Mouse (Mus musculus) c-Kit-negative CD71-positive TER-119-positive erythroid progenitor cells, embryonic 14.5 days (primary cell): Measurements from ENCODE around the gene Slitrk5.
"Not testable (repeated sequence)": the region's sequence is repeated elsewhere in the genome, so short reads cannot be mapped to it uniquely, and the experiment has no call there.

ENCODE experiments used
- DNase-seq: peaks from one replicate; pipeline ENCODE4 v3.0.0-alpha.2; 2013; ENCODE audit warnings: low read depth, low spot score

The Slitrk5 gene

GRCm38 (mm10) chr14:111674664-111675147 lies at the start of gene Slitrk5:
Gene Slitrk5, plus strand, starts transcription at chr14:111675097.
- DNase-seq = no peak

GRCm38 (mm10) chr14:111672942-111673341 lies 2.0 kb upstream of the Slitrk5 start:
- DNase-seq = no peak

DNA sequence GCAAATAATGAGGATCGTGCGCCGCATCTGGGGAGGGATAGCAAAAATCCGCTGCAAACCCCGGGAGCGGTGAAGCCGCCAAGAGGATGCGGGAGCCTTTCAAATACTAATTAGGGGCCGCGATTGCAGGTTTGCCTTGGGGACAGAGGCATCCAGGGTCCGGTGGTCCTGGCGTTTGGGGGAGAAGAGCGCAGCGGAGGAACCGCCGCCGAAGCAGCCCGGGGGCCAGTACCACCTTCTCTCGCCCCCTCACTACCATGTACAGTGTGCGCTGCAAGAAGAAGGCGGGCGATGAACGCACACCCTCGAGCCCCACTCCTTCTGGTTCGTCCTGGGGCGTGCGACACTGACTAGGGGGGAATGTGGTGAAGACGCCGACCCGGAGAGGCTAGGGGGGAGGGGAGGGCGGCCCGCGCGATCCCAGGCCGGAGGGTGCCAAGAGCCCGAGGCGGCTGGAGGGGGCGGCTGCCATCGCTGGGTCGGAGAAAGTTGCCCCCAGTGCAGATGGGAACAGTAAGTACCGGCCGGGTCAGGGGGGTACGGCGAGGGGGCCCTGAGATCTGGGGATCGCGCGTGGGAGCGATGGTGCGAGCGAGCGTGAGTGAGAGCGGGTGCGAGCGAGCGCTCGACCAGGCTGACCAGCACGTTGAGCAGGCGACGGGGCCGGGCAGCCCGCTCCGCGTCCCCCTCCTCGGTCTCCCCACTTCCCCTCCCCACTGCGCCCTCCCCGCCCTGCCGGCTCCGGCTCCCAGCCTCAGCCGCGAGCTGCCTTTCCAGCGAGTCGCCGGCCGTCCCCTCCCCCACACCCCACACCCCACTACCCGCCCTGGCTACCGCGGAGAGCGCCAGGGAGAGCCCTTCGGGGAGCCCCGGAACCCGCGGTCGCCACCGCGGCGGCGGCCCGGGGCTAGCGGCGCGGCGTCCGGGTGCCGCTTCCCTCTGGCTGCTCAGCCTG lies 591 bp downstream of the Slitrk5 start:
- no peak for DNase-seq

DNA sequence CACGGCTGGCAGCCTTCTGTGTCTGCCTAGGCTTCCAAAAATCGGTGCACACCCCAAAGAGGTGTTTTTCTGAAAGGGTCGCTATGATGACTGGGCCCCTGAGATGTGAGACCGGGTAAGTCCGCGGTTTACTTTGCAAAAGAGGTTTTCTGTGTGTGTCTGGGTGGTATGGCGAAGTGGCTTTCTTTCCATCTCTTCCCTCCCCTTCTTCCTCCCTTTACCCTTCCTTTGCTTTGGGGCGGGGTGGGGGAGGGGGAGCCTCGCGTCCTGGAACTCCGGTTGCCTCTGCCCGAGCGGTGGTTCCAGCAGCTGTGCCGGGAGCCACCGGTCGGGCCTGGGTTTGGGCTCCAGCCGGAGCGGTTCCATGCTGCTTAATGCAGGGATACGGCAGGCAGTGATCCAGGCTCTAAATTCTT lies 1.3 kb downstream of the Slitrk5 start:
- DNase-seq = no peak

- no peak for DNase-seq
Observed at GRCm38 (mm10) chr14:111676851-111677291, 2.0 kb downstream of the Slitrk5 start.

DNA sequence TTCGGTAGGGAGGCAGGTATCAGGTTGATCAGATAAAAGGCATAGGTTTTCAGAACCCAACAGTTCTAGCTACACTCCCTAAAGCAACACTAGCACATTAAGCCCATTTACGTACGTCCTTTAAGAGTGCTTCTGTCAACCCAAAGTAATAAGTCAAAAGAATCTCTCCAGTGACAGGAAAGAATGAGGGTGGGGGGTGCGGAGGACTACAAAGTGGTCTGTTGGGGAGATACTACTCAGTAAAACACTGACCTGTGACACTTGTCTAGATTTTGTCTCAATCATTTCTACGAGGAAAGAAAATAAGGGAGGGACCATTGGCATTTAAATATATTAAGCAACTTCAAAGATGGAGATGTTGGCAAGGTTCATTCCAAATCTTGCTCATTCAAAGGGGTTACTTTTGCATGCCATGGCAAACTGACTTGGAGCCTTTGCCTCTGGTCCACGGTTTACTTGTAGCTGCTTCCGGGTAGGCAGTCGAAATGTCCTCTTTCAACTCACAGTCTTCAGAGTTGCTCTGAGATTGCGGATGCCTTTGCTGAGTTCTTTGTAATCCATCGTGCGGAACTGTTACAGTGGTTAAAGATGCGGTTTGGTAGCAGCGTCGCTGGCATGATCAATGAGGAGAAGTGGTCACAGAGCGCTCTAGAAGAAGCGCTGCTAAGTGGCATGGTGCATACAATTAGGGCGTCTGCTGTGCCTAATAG lies 2.6 kb downstream of the Slitrk5 start:
- no peak for DNase-seq

- no peak for DNase-seq
Observed at GRCm38 (mm10) chr14:111680271-111680670, 5.4 kb downstream of the Slitrk5 start.

DNA sequence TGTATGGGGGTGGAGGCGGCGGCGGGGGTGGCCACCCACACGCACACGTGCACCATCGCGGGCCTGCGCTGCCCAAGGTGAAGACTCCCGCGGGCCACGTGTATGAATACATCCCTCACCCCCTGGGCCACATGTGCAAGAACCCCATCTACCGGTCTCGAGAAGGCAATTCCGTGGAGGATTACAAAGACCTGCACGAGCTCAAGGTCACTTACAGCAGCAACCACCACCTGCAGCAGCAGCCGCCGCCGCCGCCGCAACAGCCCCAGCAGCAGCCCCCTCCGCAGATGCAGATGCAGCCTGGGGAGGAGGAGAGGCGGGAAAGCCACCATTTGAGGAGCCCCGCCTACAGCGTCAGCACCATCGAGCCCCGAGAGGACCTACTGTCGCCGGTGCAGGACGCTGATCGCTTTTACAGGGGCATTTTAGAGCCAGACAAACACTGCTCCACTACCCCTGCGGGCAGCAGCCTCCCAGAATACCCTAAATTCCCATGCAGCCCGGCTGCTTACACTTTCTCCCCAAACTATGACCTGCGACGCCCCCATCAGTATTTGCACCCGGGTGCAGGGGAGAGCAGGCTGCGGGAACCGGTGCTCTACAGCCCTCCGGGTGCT lies 6.3 kb downstream of the Slitrk5 start:
- no peak for DNase-seq

DNA sequence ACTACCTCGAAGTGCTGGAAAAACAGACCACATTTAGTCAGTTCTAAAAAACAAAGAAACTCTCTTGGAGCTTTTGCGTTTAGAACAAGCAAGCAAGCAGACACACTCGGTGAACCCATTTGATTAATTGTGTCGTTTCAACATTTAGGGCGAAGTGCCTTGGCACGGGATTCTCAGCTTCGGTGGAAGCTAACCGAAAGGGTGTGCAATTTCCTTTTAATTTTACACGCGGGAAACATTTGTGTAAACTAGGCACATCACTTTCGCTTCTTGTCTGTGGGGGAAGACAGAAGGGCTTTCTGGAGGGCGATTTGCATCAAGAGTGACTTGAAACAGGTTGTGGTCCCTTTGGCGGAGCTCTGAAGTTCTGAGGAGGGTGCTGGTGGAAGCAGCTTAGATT lies 6.9 kb downstream of the Slitrk5 start:
- DNase-seq = no peak

DNA sequence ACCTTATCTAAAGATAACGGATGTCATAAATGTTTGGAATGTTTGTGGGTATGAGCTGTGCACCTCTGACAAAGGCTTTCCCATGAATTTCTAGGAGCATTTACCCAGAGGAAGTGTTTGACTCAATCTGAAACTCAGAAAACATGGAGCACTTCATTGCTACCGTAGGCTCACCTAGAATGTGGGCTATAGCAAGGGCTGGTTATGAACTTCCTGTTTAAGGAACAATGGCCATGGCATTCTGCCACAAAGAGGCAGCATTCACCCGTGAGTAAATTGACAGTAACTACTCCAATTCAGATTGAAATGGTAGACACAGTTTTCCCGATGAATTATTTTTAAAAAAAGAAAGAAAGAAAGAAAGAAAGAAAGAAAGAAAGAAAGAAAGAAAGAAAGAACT lies 8.6 kb downstream of the Slitrk5 start:
- no peak for DNase-seq

DNA sequence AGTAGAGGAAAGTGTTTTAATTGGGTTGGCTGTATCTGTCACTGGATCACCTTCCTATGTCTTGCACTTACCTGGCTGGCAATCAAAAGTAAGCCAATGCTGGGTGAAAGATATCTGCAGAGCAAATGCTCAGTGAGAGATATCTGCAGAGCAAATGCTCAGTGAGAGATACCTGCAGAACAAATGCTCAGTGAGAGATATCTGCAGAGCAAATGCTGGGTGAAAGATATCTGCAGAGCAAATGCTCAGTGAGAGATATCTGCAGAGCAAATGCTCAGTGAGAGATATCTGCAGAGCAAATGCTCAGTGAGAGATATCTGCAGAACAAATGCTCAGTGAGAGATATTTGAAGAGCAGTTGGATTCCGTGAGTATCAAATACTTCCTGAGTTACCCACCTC lies 15.2 kb downstream of the Slitrk5 start:
- DNase-seq = not testable (repeated sequence)

DNA sequence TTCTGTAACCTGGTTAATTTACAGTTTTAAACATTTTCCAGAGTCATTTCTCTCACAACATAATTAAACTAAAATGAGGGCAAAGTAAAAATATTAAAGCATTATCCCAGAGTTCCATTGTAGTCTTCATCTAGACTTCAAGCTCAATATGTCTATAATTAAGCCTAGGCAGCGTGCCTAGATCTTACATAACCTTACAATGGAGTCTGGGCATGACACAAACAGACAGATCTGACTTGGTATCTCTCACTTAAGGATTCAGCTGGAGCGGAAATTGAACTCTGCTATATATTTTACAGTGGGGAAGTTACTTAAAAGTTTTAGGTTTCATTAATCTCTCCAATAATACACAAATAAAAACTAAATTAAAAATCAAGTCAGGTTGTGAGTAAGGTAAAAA lies 54.9 kb downstream of the Slitrk5 start:
- no peak for DNase-seq
